Mouse (Mus musculus) intestine, embryonic 16.5 days (tissue): ENCODE measurements around the gene Zfp574. TPM values are rescaled to one million over a fixed set of nuclear protein-coding genes. Genes with fewer than 3 reads are reported as not detected.

Experiments used
- ATAC-seq: fragments of 200-750 bp; cut with Nextera tagmentation; 2 replicates; pipeline ENCODE4 v1.8.0; 2017; ENCODE audit warnings: moderate TSS enrichment, moderate library complexity
- H3K27ac ChIP-seq: fragments of 300-500 bp; sonication (generic); 2 replicates; pipeline ENCODE4 v1.5.1; 2014; ENCODE audit warnings: mild to moderate bottlenecking, low read length
- H3K27me3 ChIP-seq: fragments of 300-500 bp; sonication (generic); replicated peaks from 2 replicates; pipeline ENCODE4 v1.6.1; 2014; ENCODE audit warnings: low read length, control low read depth, mixed read lengths; ENCODE audit not compliant: control insufficient read depth, insufficient read depth
- H3K36me3 ChIP-seq: fragments of 300-500 bp; sonication (generic); 2 replicates; pipeline ENCODE4 v1.6.1; 2014; ENCODE audit warnings: low read length, control low read depth; ENCODE audit not compliant: control insufficient read depth, insufficient read depth
- H3K4me1 ChIP-seq: fragments of 300-500 bp; sonication (generic); 2 replicates; pipeline ENCODE4 v1.6.1; 2014; ENCODE audit warnings: low read length, control low read depth, mixed read lengths; ENCODE audit not compliant: control insufficient read depth, insufficient read depth
- H3K4me2 ChIP-seq: fragments of 300-500 bp; sonication (generic); 2 replicates; pipeline ENCODE4 v1.6.1; 2014; ENCODE audit warnings: low read depth, low read length, control low read depth
- H3K4me3 ChIP-seq: fragments of 300-500 bp; sonication (generic); 2 replicates; pipeline ENCODE4 v1.5.1; 2014; ENCODE audit warnings: mild to moderate bottlenecking, low read length
- H3K9ac ChIP-seq: fragments of 300-500 bp; sonication (generic); 2 replicates; pipeline ENCODE4 v1.6.1; 2014; ENCODE audit warnings: low read depth, low read length
- H3K9me3 ChIP-seq: fragments of 300-500 bp; sonication (generic); 2 replicates; pipeline ENCODE4 v1.6.1; 2016; ENCODE audit warnings: low read length, control low read depth; ENCODE audit not compliant: control insufficient read depth
- WGBS: fragments of 180-500 bp; shearing (Covaris S2); extraction: QIAGEN DNeasy Blood & Tissue Kit; methylation state at CpG from one replicate; pipeline ENCODE4 v1.1.7; 2014; 5-methylcytosine and 5-hydroxymethylcytosine counted together
- polyA plus RNA-seq: library from polyadenylated mRNA; unstranded; fragments of >200 nt; fragmentation: Nextera tagmentation; extraction: Ambion mirVana; gene quantifications from 2 replicates; pipeline ENCODE4 v1.2.1, GENCODE M21; 2015

Gene Zfp574
- polyA plus RNA-seq, 1 experiment from 2014 or later, result 23.1 TPM

GRCm38 (mm10) chr7:25047363-25047762, 25.0 kb upstream of the Zfp574 start:
- Histone ChIP-seq H3K9ac (no peak overlapping the region), H3K4me1 (no peaks in the 10 kb centered on the region), H3K4me2 (no peak overlapping the region), H3K27ac (no peak overlapping the region), H3K27me3 (no peaks in the 10 kb centered on the region), H3K4me3 (no peak overlapping the region), H3K36me3 (peaks cover 8% of the 10 kb centered on the region; the same call in 1 of the 2 replicates), H3K9me3 (no peaks in the 10 kb centered on the region)
- WGBS, result 87% methylated on average over 8 of the region's 8 CpGs
- no peak for ATAC-seq

GRCm38 (mm10) chr7:25049295-25049930, 23.0 kb upstream of the Zfp574 start:
- no peak for ATAC-seq
- 83% methylated on average over 16 of the region's 16 CpGs for WGBS
- no peak overlapping the region for H3K9ac ChIP-seq

GRCm38 (mm10) chr7:25052587-25052986, 19.8 kb upstream of the Zfp574 start:
- Histone ChIP-seq H3K4me3 (no peak overlapping the region), H3K27me3 (no peaks in the 10 kb centered on the region), H3K36me3 (peaks cover 15% of the 10 kb centered on the region), H3K4me1 (no peaks in the 10 kb centered on the region), H3K9ac (no peak overlapping the region), H3K27ac (no peak overlapping the region), H3K9me3 (no peaks in the 10 kb centered on the region), H3K4me2 (no peak overlapping the region)
- ATAC-seq, result no peak
- 70% methylated on average over 3 of the region's 3 CpGs for WGBS

More at GRCm38 (mm10) chr7:25049295-25049930, 23.0 kb upstream of the Zfp574 start:
- H3K9me3 ChIP-seq, result no peaks in the 10 kb centered on the region
- H3K4me3 ChIP-seq, result no peak overlapping the region
- H3K4me1 ChIP-seq, result no peaks in the 10 kb centered on the region
- H3K4me2 ChIP-seq, result no peak overlapping the region
- no peaks in the 10 kb centered on the region for H3K27me3 ChIP-seq
- H3K36me3 ChIP-seq, result no peaks in the 10 kb centered on the region; the same call in 1 of the 2 replicates
- no peak overlapping the region for H3K27ac ChIP-seq

GRCm38 (mm10) chr7:25056951-25057350, 15.4 kb upstream of the Zfp574 start:
- WGBS, result 63% methylated on average over 4 of the region's 4 CpGs
- no peak overlapping the region for H3K9ac ChIP-seq

GRCm38 (mm10) chr7:25057888-25058287, 14.5 kb upstream of the Zfp574 start:
- no peak overlapping the region for H3K27ac ChIP-seq
- no peak overlapping the region for H3K4me2 ChIP-seq
- ATAC-seq, result no peak
- no peaks in the 10 kb centered on the region for H3K27me3 ChIP-seq
- no peak overlapping the region for H3K4me3 ChIP-seq
- no peaks in the 10 kb centered on the region for H3K4me1 ChIP-seq
- no peaks in the 10 kb centered on the region for H3K9me3 ChIP-seq
- no peak overlapping the region for H3K9ac ChIP-seq
- WGBS, result 88% methylated on average over 5 of the region's 5 CpGs
- H3K36me3 ChIP-seq, result peaks cover 22% of the 10 kb centered on the region

More at GRCm38 (mm10) chr7:25056951-25057350, 15.4 kb upstream of the Zfp574 start:
- Histone ChIP-seq H3K9me3 (no peaks in the 10 kb centered on the region), H3K27ac (no peak overlapping the region), H3K27me3 (no peaks in the 10 kb centered on the region), H3K4me2 (no peak overlapping the region), H3K4me3 (no peak overlapping the region), H3K36me3 (peaks cover 22% of the 10 kb centered on the region), H3K4me1 (no peaks in the 10 kb centered on the region)
- ATAC-seq, result no peak

GRCm38 (mm10) chr7:25058394-25058793, 14.0 kb upstream of the Zfp574 start:
- no peak overlapping the region for H3K27ac ChIP-seq
- H3K4me3 ChIP-seq, result no peak overlapping the region
- WGBS, result 82% methylated on average over 8 of the region's 8 CpGs
- H3K4me1 ChIP-seq, result no peaks in the 10 kb centered on the region
- no peaks in the 10 kb centered on the region for H3K9me3 ChIP-seq
- H3K4me2 ChIP-seq, result no peak overlapping the region
- H3K36me3 ChIP-seq, result peaks cover 24% of the 10 kb centered on the region
- H3K9ac ChIP-seq, result no peak overlapping the region
- no peak for ATAC-seq
- no peaks in the 10 kb centered on the region for H3K27me3 ChIP-seq

GRCm38 (mm10) chr7:25058836-25059235, 13.5 kb upstream of the Zfp574 start:
- Histone ChIP-seq H3K4me3 (no peak overlapping the region), H3K9me3 (no peaks in the 10 kb centered on the region), H3K4me2 (no peak overlapping the region), H3K27ac (no peak overlapping the region), H3K36me3 (peaks cover 25% of the 10 kb centered on the region), H3K9ac (no peak overlapping the region), H3K27me3 (no peaks in the 10 kb centered on the region), H3K4me1 (no peaks in the 10 kb centered on the region)
- no peak for ATAC-seq
- WGBS, result 89% methylated on average over 14 of the region's 14 CpGs

GRCm38 (mm10) chr7:25063346-25063745, 9.0 kb upstream of the Zfp574 start:
- Histone ChIP-seq H3K9ac (no peak overlapping the region), H3K27ac (no peak overlapping the region), H3K9me3 (no peaks in the 10 kb centered on the region), H3K4me1 (no peaks in the 10 kb centered on the region), H3K4me2 (no peak overlapping the region), H3K27me3 (no peaks in the 10 kb centered on the region), H3K4me3 (no peak overlapping the region), H3K36me3 (0 out of 2 replicates have a peak, but pooled peaks cover 13% of the 10 kb centered on the region)
- ATAC-seq, result no peak
- WGBS, result 85% methylated on average over 6 of the region's 6 CpGs

- ATAC-seq, result no peak
- 0 out of 2 replicates have a peak, but pooled peaks cover 13% of the 10 kb centered on the region for H3K36me3 ChIP-seq
- H3K27ac ChIP-seq, result no peak overlapping the region
- no peak overlapping the region for H3K9ac ChIP-seq
- H3K27me3 ChIP-seq, result no peaks in the 10 kb centered on the region
- no peak overlapping the region for H3K4me3 ChIP-seq
- H3K9me3 ChIP-seq, result no peaks in the 10 kb centered on the region
- H3K4me1 ChIP-seq, result no peaks in the 10 kb centered on the region
- WGBS, result 85% methylated on average over 8 of the region's 8 CpGs
- no peak overlapping the region for H3K4me2 ChIP-seq
Observed at GRCm38 (mm10) chr7:25063900-25064299, 8.5 kb upstream of the Zfp574 start.

- 0 out of 2 replicates have a peak, but pooled peaks cover 7% of the 10 kb centered on the region for H3K36me3 ChIP-seq
- no peaks in the 10 kb centered on the region for H3K27me3 ChIP-seq
- peaks cover 14% of the 10 kb centered on the region for H3K4me1 ChIP-seq
- H3K4me3 ChIP-seq, result no peak overlapping the region
- no peak overlapping the region for H3K4me2 ChIP-seq
- no peak overlapping the region; the same call in 1 of the 2 replicates for H3K9ac ChIP-seq
- H3K9me3 ChIP-seq, result no peaks in the 10 kb centered on the region
- no peak overlapping the region; the same call in 1 of the 2 replicates for H3K27ac ChIP-seq
- ATAC-seq, result no peak
- 88% methylated on average over 7 of the region's 7 CpGs for WGBS
Observed at GRCm38 (mm10) chr7:25067338-25067737, 5.0 kb upstream of the Zfp574 start.
